Mouse (Mus musculus) ES-Bruce4 (cell line): ENCODE measurements at regions not wholly inside any gene's neighbourhood (a gene's known extent, or its start where the extent isn't known, plus 50 kb on each side); places are given as distances from the start of the nearest gene placed in this dataset.

ENCODE experiments used
- H3K27ac ChIP-seq: 2 replicates; pipeline ENCODE4 v1.5.1; 2012; ENCODE audit warnings: low read length, inconsistent platforms; ENCODE audit not compliant: insufficient read depth
- H3K27me3 ChIP-seq: 2 replicates; pipeline ENCODE4 v1.6.1; 2012; ENCODE audit warnings: mild to moderate bottlenecking, low read length, inconsistent platforms; ENCODE audit not compliant: control insufficient read depth, poor library complexity, insufficient read depth, severe bottlenecking
- H3K36me3 ChIP-seq: 2 replicates; pipeline ENCODE4 v1.6.1; 2012; ENCODE audit warnings: inconsistent platforms, mild to moderate bottlenecking, low read length, moderate library complexity; ENCODE audit not compliant: control insufficient read depth, poor library complexity, insufficient read depth, severe bottlenecking
- H3K4me1 ChIP-seq: one replicate; pipeline ENCODE4 v1.8.1; 2011; ENCODE audit warnings: low read length; ENCODE audit not compliant: control insufficient read depth, insufficient read depth
- H3K4me3 ChIP-seq: 2 replicates; pipeline ENCODE4 v1.5.1; 2011; ENCODE audit warnings: low read depth, mild to moderate bottlenecking, low read length
- H3K9ac ChIP-seq: 2 replicates; pipeline ENCODE4 v1.6.1; 2012; ENCODE audit warnings: low read depth, mild to moderate bottlenecking, inconsistent platforms; ENCODE audit not compliant: poor library complexity, severe bottlenecking
- H3K9me3 ChIP-seq: replicated peaks from 2 replicates; pipeline ENCODE4 v1.6.1; 2012; ENCODE audit warnings: mild to moderate bottlenecking, low read length, inconsistent platforms; ENCODE audit not compliant: control insufficient read depth, poor library complexity, insufficient read depth, severe bottlenecking
- CTCF ChIP-seq: IDR thresholded peaks from one replicate; pipeline ENCODE4 v1.8.1; 2011; ENCODE audit warnings: low read depth, low read length
- EP300 ChIP-seq: IDR thresholded peaks from 2 replicates; pipeline ENCODE4 v1.6.1; 2011; ENCODE audit warnings: low read depth, low read length; ENCODE audit not compliant: insufficient read depth
- POLR2A ChIP-seq: IDR thresholded peaks from one replicate; pipeline ENCODE4 v1.8.1; 2011; ENCODE audit warnings: low read length; ENCODE audit not compliant: insufficient read depth

- no peaks in the 10 kb centered on the region for H3K36me3 ChIP-seq
- no peak for TF ChIP-seq POLR2A
- TF ChIP-seq EP300, result no peak
- no peak for TF ChIP-seq CTCF
- H3K27me3 ChIP-seq, result no peaks in the 10 kb centered on the region
- no peaks in the 10 kb centered on the region for H3K4me1 ChIP-seq
- H3K9ac ChIP-seq, result no peak overlapping the region
- H3K4me3 ChIP-seq, result no peak overlapping the region
- no peak overlapping the region for H3K27ac ChIP-seq
- peaks cover 5% of the 10 kb centered on the region; the same call in 1 of the 2 replicates for H3K9me3 ChIP-seq
Observed at GRCm38 (mm10) chr6:50734701-50735100, 80.5 kb upstream of the Npvf start.

GRCm38 (mm10) chr6:50735825-50736224 is 81.6 kb upstream of the Npvf start:
- Histone ChIP-seq H3K36me3 (no peaks in the 10 kb centered on the region), H3K9me3 (peaks cover 5% of the 10 kb centered on the region; the same call in 1 of the 2 replicates), H3K4me3 (no peak overlapping the region), H3K27me3 (no peaks in the 10 kb centered on the region), H3K27ac (no peak overlapping the region), H3K4me1 (no peaks in the 10 kb centered on the region), H3K9ac (no peak overlapping the region)
- TF ChIP-seq CTCF (no peak), POLR2A (no peak), EP300 (no peak)

- Histone ChIP-seq H3K27me3 (no peaks in the 10 kb centered on the region), H3K9me3 (no peaks in the 10 kb centered on the region), H3K36me3 (no peaks in the 10 kb centered on the region), H3K9ac (no peak overlapping the region), H3K27ac (no peak overlapping the region), H3K4me3 (no peak overlapping the region), H3K4me1 (no peaks in the 10 kb centered on the region)
- TF ChIP-seq CTCF, result no peak
- no peak for TF ChIP-seq EP300
- no peak for TF ChIP-seq POLR2A
Observed at GRCm38 (mm10) chr6:50742009-50742408, 87.8 kb upstream of the Npvf start.

GRCm38 (mm10) chr6:50744462-50745166 is 90.4 kb upstream of the Npvf start:
- H3K27ac ChIP-seq, result no peak overlapping the region
- no peak overlapping the region for H3K4me3 ChIP-seq
- H3K4me1 ChIP-seq, result no peaks in the 10 kb centered on the region
- no peaks in the 10 kb centered on the region for H3K9me3 ChIP-seq
- H3K27me3 ChIP-seq, result no peaks in the 10 kb centered on the region
- no peak overlapping the region for H3K9ac ChIP-seq
- H3K36me3 ChIP-seq, result no peaks in the 10 kb centered on the region
- TF ChIP-seq EP300 (no peak), POLR2A (no peak), CTCF (no peak)

GRCm38 (mm10) chr6:50753151-50753550 is 98.9 kb upstream of the Npvf start:
- Histone ChIP-seq H3K36me3 (no peaks in the 10 kb centered on the region), H3K9ac (no peak overlapping the region), H3K27ac (no peak overlapping the region), H3K4me3 (no peak overlapping the region), H3K9me3 (no peaks in the 10 kb centered on the region), H3K4me1 (no peaks in the 10 kb centered on the region), H3K27me3 (no peaks in the 10 kb centered on the region)
- TF ChIP-seq EP300, result no peak
- no peak for TF ChIP-seq CTCF
- TF ChIP-seq POLR2A, result no peak

- no peaks in the 10 kb centered on the region for H3K9me3 ChIP-seq
- no peak overlapping the region for H3K4me3 ChIP-seq
- no peaks in the 10 kb centered on the region for H3K4me1 ChIP-seq
- H3K27me3 ChIP-seq, result no peaks in the 10 kb centered on the region
- TF ChIP-seq EP300, result no peak
- no peak for TF ChIP-seq POLR2A
- TF ChIP-seq CTCF, result no peak
- H3K9ac ChIP-seq, result no peak overlapping the region
- no peak overlapping the region for H3K27ac ChIP-seq
- H3K36me3 ChIP-seq, result no peaks in the 10 kb centered on the region
Observed at GRCm38 (mm10) chr6:50754786-50755185, 100.5 kb upstream of the Npvf start.
